7 mouse cellular contexts compared by ENCODE assay signal in genomic region chr13:67420558-67421206, GRCm38 (mm10). TPM values are rescaled to one million over a fixed set of nuclear protein-coding genes. Genes with fewer than 3 reads are reported as not detected.
DNase-seq lines count a peak whose midpoint lies in the region; ATAC-seq lines count a peak whose summit lies in the region.

No protein-coding gene starts in this region.

- no peak for ATAC-seq in megakaryocyte, adult 5-6 weeks (ENCODE audit: poor library complexity, severe bottlenecking)
- 0 out of 2 replicates have a peak, but pooled peaks have one; percentile 34 for ATAC-seq in erythroblast, adult 5-6 weeks (replicated peaks; ENCODE audit: low FRiP score, poor library complexity, severe bottlenecking)
- peak; percentile 80 for ATAC-seq in intestine, embryonic 15.5 days
- ATAC-seq in neural tube, embryonic 15.5 days (ENCODE audit: low FRiP score) = peak; percentile 27; the same call in 1 of the 2 replicates

- peak overlapping the region; percentile 48 for H3K9ac ChIP-seq in intestine, embryonic 15.5 days
- H3K9ac ChIP-seq in neural tube, embryonic 15.5 days (replicated peaks) = peak overlapping the region; percentile 51

- no peak overlapping the region for H3K27ac ChIP-seq in intestine, embryonic 15.5 days
- no peak overlapping the region for H3K27ac ChIP-seq in neural tube, embryonic 15.5 days (replicated peaks)

- no peaks in the 10 kb centered on the region for H3K27me3 ChIP-seq in megakaryocyte, embryonic 14.5 days (replicated peaks)
- H3K27me3 ChIP-seq in intestine, embryonic 15.5 days (replicated peaks) = no peaks in the 10 kb centered on the region
- H3K27me3 ChIP-seq in neural tube, embryonic 15.5 days (replicated peaks) = no peaks in the 10 kb centered on the region; the same call in 1 of the 2 replicates

- peaks cover 16% of the 10 kb centered on the region for H3K4me1 ChIP-seq in megakaryocyte, embryonic 14.5 days
- no peaks in the 10 kb centered on the region for H3K4me1 ChIP-seq in intestine, embryonic 15.5 days (replicated peaks)
- peaks cover 12% of the 10 kb centered on the region for H3K4me1 ChIP-seq in neural tube, embryonic 15.5 days

- peak overlapping the region; percentile 80 for H3K4me2 ChIP-seq in intestine, embryonic 15.5 days (replicated peaks)
- H3K4me2 ChIP-seq in neural tube, embryonic 15.5 days = peak overlapping the region; percentile 95

- H3K36me3 ChIP-seq in megakaryocyte, embryonic 14.5 days (replicated peaks; ENCODE audit: low read length) = peaks cover 5% of the 10 kb centered on the region
- no peaks in the 10 kb centered on the region for H3K36me3 ChIP-seq in intestine, embryonic 15.5 days
- H3K36me3 ChIP-seq in neural tube, embryonic 15.5 days = no peaks in the 10 kb centered on the region

- no peak for DNase-seq in embryo, embryonic 10 days (ENCODE audit: low spot score)
- DNase-seq in left cerebral cortex, adult 11 months (ENCODE audit: low spot score) = no peak

- WGBS in intestine, embryonic 15.5 days = 28% methylated on average over 11 of the region's 11 CpGs
- whole genome bisulfite sequencing in neural tube, embryonic 15.5 days = 36% methylated on average over 11 of the region's 11 CpGs

- H3K4me3 ChIP-seq in megakaryocyte, embryonic 14.5 days (replicated peaks) = peak overlapping the region; percentile 92
- H3K4me3 ChIP-seq in intestine, embryonic 15.5 days (replicated peaks) = peak overlapping the region; percentile 52
- peak overlapping the region; percentile 66 for H3K4me3 ChIP-seq in neural tube, embryonic 15.5 days (replicated peaks)

- no peaks in the 10 kb centered on the region for H3K9me3 ChIP-seq in megakaryocyte, embryonic 14.5 days
- H3K9me3 ChIP-seq in intestine, embryonic 15.5 days = no peaks in the 10 kb centered on the region
- H3K9me3 ChIP-seq in neural tube, embryonic 15.5 days (replicated peaks) = no peaks in the 10 kb centered on the region

RNA-seq across cellular contexts. Expression of gene Zfp459, which starts 0.5 kb away (rescaled TPM):
- 0.07 TPM in 1 of 2 replicates, not detected in the other for polyA plus RNA-seq in megakaryocyte, embryonic 14.5 days (2012; ENCODE audit: insufficient read depth, low replicate concordance)
- 0.30 and 1.5 TPM in 2 replicates for total RNA-seq in megakaryocyte, adult 5-6 weeks (2015)
- total RNA-seq in megakaryocyte, adult 5-6 weeks (2017) = 0.11 and 1.1 TPM in 2 replicates
- 0.42 TPM in 1 of 2 replicates, not detected in the other for total RNA-seq in erythroblast, adult 5-6 weeks (2015; ENCODE audit: low replicate concordance)
- 1.7 TPM in 2 replicates for total RNA-seq in erythroblast, adult 5-6 weeks (2017; ENCODE audit: low replicate concordance)
- polyA plus RNA-seq in intestine, embryonic 15.5 days (2015; fragmentation: Nextera tagmentation; extraction: Ambion mirVana) = 1.6 and 3.0 TPM in 2 replicates
- polyA plus RNA-seq in neural tube, embryonic 15.5 days (2015; fragmentation: Nextera tagmentation; extraction: Ambion mirVana) = 0.50 and 1.6 TPM in 2 replicates

RNA-seq across cellular contexts. Expression of gene Zfp429, which starts 21.1 kb away (rescaled TPM):
- polyA plus RNA-seq in megakaryocyte, embryonic 14.5 days (2012; ENCODE audit: insufficient read depth, low replicate concordance) = 0.08 TPM in 1 of 2 replicates, not detected in the other
- 18.0 and 18.4 TPM in 2 replicates for total RNA-seq in megakaryocyte, adult 5-6 weeks (2015)
- total RNA-seq in megakaryocyte, adult 5-6 weeks (2017) = 13.0 and 14.7 TPM in 2 replicates
- 3.5 and 7.7 TPM in 2 replicates for total RNA-seq in erythroblast, adult 5-6 weeks (2015; ENCODE audit: low replicate concordance)
- total RNA-seq in erythroblast, adult 5-6 weeks (2017; ENCODE audit: low replicate concordance) = 3.5 and 3.6 TPM in 2 replicates
- polyA plus RNA-seq in intestine, embryonic 15.5 days (2015; fragmentation: Nextera tagmentation; extraction: Ambion mirVana) = 4.8 and 5.6 TPM in 2 replicates
- 4.0 and 5.5 TPM in 2 replicates for polyA plus RNA-seq in neural tube, embryonic 15.5 days (2015; fragmentation: Nextera tagmentation; extraction: Ambion mirVana)

RNA-seq across cellular contexts. Expression of gene Zfp874a, which starts 30.7 kb away (rescaled TPM):
- polyA plus RNA-seq in megakaryocyte, embryonic 14.5 days (2012; ENCODE audit: insufficient read depth, low replicate concordance) = 0.13 TPM in 1 of 2 replicates, not detected in the other
- total RNA-seq in megakaryocyte, adult 5-6 weeks (2015) = 4.1 and 6.9 TPM in 2 replicates
- total RNA-seq in megakaryocyte, adult 5-6 weeks (2017) = 8.6 and 9.2 TPM in 2 replicates
- total RNA-seq in erythroblast, adult 5-6 weeks (2015; ENCODE audit: low replicate concordance) = 72.8 and 75.0 TPM in 2 replicates
- 112 and 135 TPM in 2 replicates for total RNA-seq in erythroblast, adult 5-6 weeks (2017; ENCODE audit: low replicate concordance)
- 6.7 and 8.2 TPM in 2 replicates for polyA plus RNA-seq in intestine, embryonic 15.5 days (2015; fragmentation: Nextera tagmentation; extraction: Ambion mirVana)
- polyA plus RNA-seq in neural tube, embryonic 15.5 days (2015; fragmentation: Nextera tagmentation; extraction: Ambion mirVana) = 5.1 and 7.6 TPM in 2 replicates

RNA-seq across cellular contexts. Expression of gene Zfp456, which starts 45.1 kb away (rescaled TPM):
- polyA plus RNA-seq in megakaryocyte, embryonic 14.5 days (2012; ENCODE audit: insufficient read depth, low replicate concordance) = not detected in 2 replicates
- total RNA-seq in megakaryocyte, adult 5-6 weeks (2015) = 4.5 and 6.4 TPM in 2 replicates
- total RNA-seq in megakaryocyte, adult 5-6 weeks (2017) = 4.0 and 4.5 TPM in 2 replicates
- 0.19 and 0.63 TPM in 2 replicates for total RNA-seq in erythroblast, adult 5-6 weeks (2015; ENCODE audit: low replicate concordance)
- total RNA-seq in erythroblast, adult 5-6 weeks (2017; ENCODE audit: low replicate concordance) = 0.56 and 1.5 TPM in 2 replicates
- polyA plus RNA-seq in intestine, embryonic 15.5 days (2015; fragmentation: Nextera tagmentation; extraction: Ambion mirVana) = 1.4 and 1.7 TPM in 2 replicates
- polyA plus RNA-seq in neural tube, embryonic 15.5 days (2015; fragmentation: Nextera tagmentation; extraction: Ambion mirVana) = 0.65 and 1.1 TPM in 2 replicates

RNA-seq across cellular contexts. Expression of gene Gm28041, which starts 45.1 kb away (rescaled TPM):
- polyA plus RNA-seq in megakaryocyte, embryonic 14.5 days (2012; ENCODE audit: insufficient read depth, low replicate concordance) = not detected in 2 replicates
- 1.6 TPM in 1 of 2 replicates, not detected in the other for total RNA-seq in megakaryocyte, adult 5-6 weeks (2015)
- 3.6 and 4.6 TPM in 2 replicates for total RNA-seq in megakaryocyte, adult 5-6 weeks (2017)
- not detected in 2 replicates for total RNA-seq in erythroblast, adult 5-6 weeks (2015; ENCODE audit: low replicate concordance)
- not detected in 2 replicates for total RNA-seq in erythroblast, adult 5-6 weeks (2017; ENCODE audit: low replicate concordance)
- polyA plus RNA-seq in intestine, embryonic 15.5 days (2015; fragmentation: Nextera tagmentation; extraction: Ambion mirVana) = 0.39 and 0.55 TPM in 2 replicates
- 0.27 TPM in 1 of 2 replicates, not detected in the other for polyA plus RNA-seq in neural tube, embryonic 15.5 days (2015; fragmentation: Nextera tagmentation; extraction: Ambion mirVana)
